Mouse (Mus musculus): ENCODE data around the gene Galnt17. TPM values are rescaled to one million over a fixed set of nuclear protein-coding genes. Genes with fewer than 3 reads are reported as not detected.

The Galnt17 gene
- total RNA-seq, 1 experiment from 2014 or later = not detected

DNA sequence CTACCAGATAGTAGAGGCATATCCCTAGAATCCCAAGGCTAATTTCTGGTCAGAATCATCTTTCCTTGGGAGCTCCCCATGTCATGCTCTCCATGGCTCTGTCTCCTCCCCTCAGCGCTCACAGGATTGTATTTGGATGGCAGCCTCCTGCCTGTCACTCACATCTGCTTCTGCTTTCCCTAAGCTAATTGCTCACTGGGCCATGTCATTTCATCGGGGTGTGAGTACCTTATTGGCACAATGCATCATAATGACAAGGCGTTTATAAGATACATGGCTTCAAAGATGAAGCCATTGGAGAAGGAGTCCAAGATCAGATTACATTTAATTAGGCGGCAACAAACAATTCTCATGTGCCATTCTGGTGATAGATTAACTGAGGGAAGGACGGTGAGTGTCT, 416.6 kb downstream of the Galnt17 start:
- ATAC-seq (ENCODE audit: extremely low read depth, insufficient number of reproducible peaks, low FRiP score, poor library complexity, severe bottlenecking) = no peak

- no peak for ATAC-seq (ENCODE audit: extremely low read depth, insufficient number of reproducible peaks, low FRiP score, poor library complexity, severe bottlenecking)
These were observed 428.0 kb downstream of the Galnt17 start for GRCm38 (mm10) chr5:130880331-130880730.

DNA sequence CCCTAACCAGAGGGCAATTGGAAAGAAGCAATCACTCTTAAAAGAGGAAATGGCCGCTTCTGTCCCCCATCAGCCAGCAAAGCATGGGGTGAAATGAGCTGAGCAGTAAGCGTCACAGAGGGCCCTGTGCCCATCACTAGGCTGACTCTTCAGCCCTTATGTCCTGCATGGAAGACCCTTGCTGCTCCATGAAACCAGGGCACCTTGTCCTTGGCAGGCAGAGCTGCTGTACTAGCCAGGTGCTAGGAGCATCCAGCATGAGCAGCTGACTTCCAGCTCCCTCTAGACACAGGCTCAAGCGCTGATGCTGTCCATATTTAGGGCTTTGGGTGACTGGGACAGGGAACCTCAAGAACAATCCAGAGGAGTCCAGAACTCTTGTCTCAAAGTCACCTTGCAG, 432.9 kb downstream of the Galnt17 start:
- no peak for ATAC-seq (ENCODE audit: extremely low read depth, insufficient number of reproducible peaks, low FRiP score, poor library complexity, severe bottlenecking)

GRCm38 (mm10) chr5:130871086-130871485, 437.2 kb downstream of the Galnt17 start:
- no peak for ATAC-seq (ENCODE audit: extremely low read depth, insufficient number of reproducible peaks, low FRiP score, poor library complexity, severe bottlenecking)

GRCm38 (mm10) chr5:130869869-130870268, 438.4 kb downstream of the Galnt17 start:
- no peak for ATAC-seq (ENCODE audit: extremely low read depth, insufficient number of reproducible peaks, low FRiP score, poor library complexity, severe bottlenecking)

- no peak for ATAC-seq (ENCODE audit: extremely low read depth, insufficient number of reproducible peaks, low FRiP score, poor library complexity, severe bottlenecking)
These were observed 446.0 kb downstream of the Galnt17 start for GRCm38 (mm10) chr5:130862302-130862701.

- ATAC-seq (ENCODE audit: extremely low read depth, insufficient number of reproducible peaks, low FRiP score, poor library complexity, severe bottlenecking) = no peak
These were observed 448.6 kb downstream of the Galnt17 start for GRCm38 (mm10) chr5:130859736-130860135.

DNA sequence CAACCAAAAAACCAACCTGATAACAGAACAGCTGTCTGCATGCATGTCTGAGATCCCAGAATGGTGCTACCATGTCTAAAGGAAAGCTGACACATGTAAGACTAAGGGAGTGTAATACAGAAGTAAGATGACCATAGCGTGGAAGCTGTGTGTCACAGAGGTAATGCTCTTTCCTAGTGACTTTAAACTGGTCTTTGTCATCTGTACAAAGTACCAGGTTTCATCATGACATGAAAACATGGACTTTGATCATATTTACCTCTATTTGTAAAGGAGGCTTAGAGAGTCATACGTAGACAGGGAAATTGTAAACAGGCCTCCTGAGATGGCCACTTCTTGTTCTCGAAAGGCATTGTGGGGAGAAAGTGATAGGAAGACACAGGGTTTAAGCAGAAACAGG, 449.6 kb downstream of the Galnt17 start:
- no peak for ATAC-seq (ENCODE audit: extremely low read depth, insufficient number of reproducible peaks, low FRiP score, poor library complexity, severe bottlenecking)

DNA sequence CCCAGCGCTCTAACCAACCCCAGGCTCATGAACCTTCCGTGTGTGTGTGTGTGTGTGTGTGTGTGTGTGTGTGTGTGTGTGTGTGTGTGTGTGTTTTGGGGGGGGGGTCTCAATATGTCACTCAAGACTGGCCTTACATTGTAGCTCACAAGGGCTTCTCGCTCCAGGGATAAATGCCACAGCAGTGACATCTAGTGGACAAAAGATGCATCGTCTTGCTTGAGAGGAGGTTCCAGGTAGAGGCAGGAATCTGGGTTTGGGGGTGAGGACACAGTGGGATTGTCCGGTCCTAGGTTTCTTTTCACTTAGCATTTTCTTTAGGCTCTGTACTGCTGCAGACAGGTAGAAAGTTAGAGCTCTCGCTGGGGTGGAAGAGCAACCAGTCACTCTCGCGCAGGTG, 450.1 kb downstream of the Galnt17 start:
- no peak for ATAC-seq (ENCODE audit: extremely low read depth, insufficient number of reproducible peaks, low FRiP score, poor library complexity, severe bottlenecking)

DNA sequence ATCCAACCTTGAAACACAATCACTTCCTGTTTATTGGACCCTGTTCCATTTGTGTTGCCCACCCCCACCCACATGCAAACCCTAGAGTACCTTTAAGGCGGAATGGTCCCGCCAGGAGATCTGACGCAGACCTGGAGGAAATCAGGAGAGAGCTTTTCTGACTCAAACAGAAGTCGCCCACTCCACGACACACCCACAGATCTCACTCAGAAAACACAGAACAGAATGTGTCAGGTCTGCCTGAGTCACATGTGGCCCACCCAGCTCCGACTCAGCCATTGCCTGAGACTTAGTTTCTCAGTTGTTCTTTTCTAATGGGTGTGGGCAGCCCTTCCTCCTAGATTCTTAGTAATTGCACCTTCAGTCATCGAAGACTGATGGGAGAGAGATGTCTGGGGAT, 453.9 kb downstream of the Galnt17 start:
- no peak for ATAC-seq (ENCODE audit: extremely low read depth, insufficient number of reproducible peaks, low FRiP score, poor library complexity, severe bottlenecking)

GRCm38 (mm10) chr5:130853371-130853770, 454.9 kb downstream of the Galnt17 start:
- peak; percentile 57 for ATAC-seq (ENCODE audit: extremely low read depth, insufficient number of reproducible peaks, low FRiP score, poor library complexity, severe bottlenecking)

GRCm38 (mm10) chr5:130852182-130852581, 456.1 kb downstream of the Galnt17 start:
- ATAC-seq (ENCODE audit: extremely low read depth, insufficient number of reproducible peaks, low FRiP score, poor library complexity, severe bottlenecking) = no peak

DNA sequence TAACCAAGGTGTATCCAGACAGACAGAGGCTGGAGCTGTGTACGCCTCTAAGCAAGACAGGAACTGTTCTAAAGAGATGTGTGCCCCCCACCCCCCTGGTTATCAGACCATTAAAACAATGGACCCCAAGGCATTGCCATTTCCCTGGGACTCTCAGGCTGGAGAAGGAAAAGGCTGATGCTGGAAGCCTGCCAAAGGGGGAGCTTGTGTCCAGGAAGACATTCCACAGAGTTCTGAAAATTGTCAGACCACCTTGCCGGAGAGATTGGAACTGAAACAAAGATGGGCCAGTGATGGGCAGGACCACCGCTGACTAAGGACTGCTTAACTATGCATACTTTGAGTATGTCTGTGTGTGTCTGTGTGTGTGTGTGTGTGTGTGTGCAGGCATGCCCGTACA, 458.7 kb downstream of the Galnt17 start:
- ATAC-seq (ENCODE audit: extremely low read depth, insufficient number of reproducible peaks, low FRiP score, poor library complexity, severe bottlenecking) = no peak

DNA sequence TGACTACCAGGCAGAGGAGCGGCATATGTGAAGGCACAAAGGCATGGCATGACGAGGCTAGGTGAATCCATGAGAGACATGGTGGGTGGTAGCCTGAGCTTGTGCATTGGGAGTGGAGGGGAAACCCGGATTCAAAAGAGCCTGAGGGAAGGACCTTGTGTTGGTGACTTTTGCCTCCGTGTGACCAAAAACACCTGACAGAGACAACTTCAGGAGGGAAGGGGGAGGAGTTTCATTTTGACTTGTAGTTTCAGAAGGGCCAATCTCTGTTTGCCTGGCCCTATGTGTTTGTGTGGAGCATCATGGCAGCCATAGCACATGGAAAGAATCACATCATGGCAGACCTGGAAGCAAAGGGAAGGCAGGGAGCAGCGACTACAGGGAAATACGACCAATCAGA, 459.7 kb downstream of the Galnt17 start:
- no peak for ATAC-seq (ENCODE audit: extremely low read depth, insufficient number of reproducible peaks, low FRiP score, poor library complexity, severe bottlenecking)

DNA sequence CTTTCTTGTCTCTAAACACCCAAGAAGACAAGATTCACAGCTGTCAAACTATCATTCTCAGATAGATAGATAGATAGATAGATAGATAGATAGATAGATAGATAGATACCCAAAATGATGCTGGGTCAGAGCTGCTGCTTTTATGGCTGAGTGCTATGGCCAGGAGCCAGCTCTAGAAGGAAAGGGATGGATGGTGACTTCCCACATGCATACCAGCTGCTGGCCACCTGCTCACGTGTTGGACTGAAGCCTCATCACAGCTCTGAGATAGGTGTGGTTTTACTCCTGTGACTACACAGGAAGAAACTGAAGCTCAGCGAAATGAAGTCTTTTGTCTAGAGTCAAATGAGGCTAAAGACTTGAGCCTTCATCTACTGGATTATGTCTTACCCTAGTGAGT, 482.5 kb downstream of the Galnt17 start:
- no peak for ATAC-seq (ENCODE audit: extremely low read depth, insufficient number of reproducible peaks, low FRiP score, poor library complexity, severe bottlenecking)

Measured in neutrophil, adult 5-6 weeks (primary cell).